Mouse (Mus musculus): ENCODE results near the gene Dlgap1. TPM values are rescaled to one million over a fixed set of nuclear protein-coding genes. Genes with fewer than 3 reads are reported as not detected.

Dlgap1 gene
- polyA plus RNA-seq, 1 experiment from 2014 or later, result 0.39 TPM

DNA sequence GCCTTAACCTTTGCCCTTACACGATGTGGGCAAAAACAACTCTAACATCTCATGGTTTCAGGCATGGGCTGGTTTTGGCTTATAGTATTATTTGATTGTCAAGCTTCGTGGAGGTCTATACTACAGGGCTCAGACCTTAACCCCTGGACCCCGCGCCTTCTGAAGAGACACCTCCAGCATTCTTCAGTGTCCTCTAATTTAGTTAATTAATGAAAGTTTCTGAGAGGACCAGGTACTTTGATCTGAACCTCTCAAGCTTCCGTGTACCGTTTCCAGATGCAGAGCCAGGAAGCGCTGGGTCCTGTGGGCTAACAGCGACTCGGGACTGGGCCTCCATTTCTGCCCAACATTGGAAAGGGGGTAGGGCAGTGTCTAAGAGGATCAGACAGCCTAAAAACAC lies 785.2 kb downstream of the Dlgap1 start:
- WGBS, result 86% methylated on average over 9 of the region's 9 CpGs
- Histone ChIP-seq H3K36me3 (ENCODE audit: control insufficient read depth, insufficient read depth) (no peaks in the 10 kb centered on the region), H3K27me3 (ENCODE audit: control insufficient read depth, insufficient read depth, low read length) (0 out of 2 replicates have a peak, but pooled peaks cover 2% of the 10 kb centered on the region), H3K4me1 (ENCODE audit: control insufficient read depth, insufficient read depth, low read length) (peaks cover 7% of the 10 kb centered on the region), H3K4me3 (ENCODE audit: low read length) (no peak overlapping the region), H3K9me3 (replicated peaks; ENCODE audit: control insufficient read depth, low read length) (no peaks in the 10 kb centered on the region), H3K4me2 (ENCODE audit: low read depth, low read length) (no peak overlapping the region), H3K27ac (ENCODE audit: low read length) (no peak overlapping the region), H3K9ac (ENCODE audit: low read length) (no peak overlapping the region)
- ATAC-seq (replicated peaks; ENCODE audit: extremely low read depth, insufficient read depth, low FRiP score), result no peak

DNA sequence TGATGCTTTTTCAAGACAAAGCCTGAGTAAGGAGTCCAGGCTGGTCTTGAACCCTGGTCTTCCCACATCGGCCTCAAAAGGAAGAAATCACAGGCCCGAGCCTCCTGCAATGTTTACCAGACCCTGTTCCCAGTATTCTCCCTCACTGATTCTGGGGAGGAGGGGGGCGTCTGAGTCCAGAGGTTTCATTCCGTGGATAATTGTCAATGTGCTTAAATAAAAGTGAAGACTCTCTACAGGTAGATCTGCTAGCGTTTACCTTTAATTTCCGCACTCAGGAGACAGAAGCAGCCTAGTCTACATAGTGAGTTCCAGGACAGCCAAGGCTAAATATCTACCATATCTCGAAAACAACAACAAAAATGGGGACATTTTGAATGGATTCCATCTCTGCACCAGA lies 785.8 kb downstream of the Dlgap1 start:
- Histone ChIP-seq H3K27me3 (ENCODE audit: control insufficient read depth, insufficient read depth, low read length) (peaks cover 4% of the 10 kb centered on the region; the same call in 1 of the 2 replicates), H3K4me1 (ENCODE audit: control insufficient read depth, insufficient read depth, low read length) (peaks cover 7% of the 10 kb centered on the region), H3K4me2 (ENCODE audit: low read depth, low read length) (peak overlapping the region; percentile 99), H3K9me3 (replicated peaks; ENCODE audit: control insufficient read depth, low read length) (no peaks in the 10 kb centered on the region), H3K27ac (ENCODE audit: low read length) (no peak overlapping the region), H3K36me3 (ENCODE audit: control insufficient read depth, insufficient read depth) (no peaks in the 10 kb centered on the region), H3K4me3 (ENCODE audit: low read length) (no peak overlapping the region), H3K9ac (ENCODE audit: low read length) (no peak overlapping the region)
- no peak for ATAC-seq (replicated peaks; ENCODE audit: extremely low read depth, insufficient read depth, low FRiP score)
- WGBS, result 50% methylated on average over 7 of the region's 7 CpGs

DNA sequence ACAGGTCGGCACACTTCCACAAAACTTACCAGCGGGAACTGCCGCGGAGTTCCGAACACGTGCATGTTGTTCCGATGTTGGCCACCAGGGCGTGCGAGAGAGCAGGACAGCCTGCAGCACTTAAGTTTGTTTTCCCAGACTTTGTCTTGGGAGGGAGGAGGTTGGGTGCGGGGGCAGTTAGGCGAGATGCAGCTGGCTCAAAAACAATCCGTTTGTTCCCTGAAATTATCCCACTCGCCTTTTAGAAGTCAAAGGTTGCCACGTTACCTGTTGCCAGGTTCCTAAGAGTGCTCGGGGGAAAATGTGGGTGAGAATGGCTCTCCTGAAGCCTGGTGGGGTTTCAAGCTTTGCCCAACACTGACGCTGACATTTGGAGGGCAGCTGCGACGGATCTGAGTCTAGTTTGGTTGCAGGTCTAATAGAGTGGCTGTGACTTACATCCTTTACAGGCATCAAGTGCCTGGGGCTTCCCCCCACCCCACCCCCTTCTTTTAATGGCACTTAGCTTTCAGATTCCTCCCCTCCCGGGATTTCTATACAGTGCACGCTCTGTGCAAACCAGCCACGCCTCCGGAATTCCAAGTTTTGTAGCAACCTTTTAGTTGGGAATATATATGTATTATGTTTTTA lies 786.3 kb downstream of the Dlgap1 start:
- peak; percentile 59; the same call in 1 of the 2 replicates for ATAC-seq (replicated peaks; ENCODE audit: extremely low read depth, insufficient read depth, low FRiP score)
- Histone ChIP-seq H3K4me3 (ENCODE audit: low read length) (peak overlapping the region; percentile 58), H3K4me2 (ENCODE audit: low read depth, low read length) (peak overlapping the region; percentile 99), H3K27ac (ENCODE audit: low read length) (peak overlapping the region; percentile 88), H3K36me3 (ENCODE audit: control insufficient read depth, insufficient read depth) (no peaks in the 10 kb centered on the region), H3K4me1 (ENCODE audit: control insufficient read depth, insufficient read depth, low read length) (peaks cover 7% of the 10 kb centered on the region), H3K9ac (ENCODE audit: low read length) (peak overlapping the region; percentile 72), H3K9me3 (replicated peaks; ENCODE audit: control insufficient read depth, low read length) (no peaks in the 10 kb centered on the region), H3K27me3 (ENCODE audit: control insufficient read depth, insufficient read depth, low read length) (peaks cover 4% of the 10 kb centered on the region; the same call in 1 of the 2 replicates)
- WGBS, result under 1% methylated on average over 22 of the region's 22 CpGs

DNA sequence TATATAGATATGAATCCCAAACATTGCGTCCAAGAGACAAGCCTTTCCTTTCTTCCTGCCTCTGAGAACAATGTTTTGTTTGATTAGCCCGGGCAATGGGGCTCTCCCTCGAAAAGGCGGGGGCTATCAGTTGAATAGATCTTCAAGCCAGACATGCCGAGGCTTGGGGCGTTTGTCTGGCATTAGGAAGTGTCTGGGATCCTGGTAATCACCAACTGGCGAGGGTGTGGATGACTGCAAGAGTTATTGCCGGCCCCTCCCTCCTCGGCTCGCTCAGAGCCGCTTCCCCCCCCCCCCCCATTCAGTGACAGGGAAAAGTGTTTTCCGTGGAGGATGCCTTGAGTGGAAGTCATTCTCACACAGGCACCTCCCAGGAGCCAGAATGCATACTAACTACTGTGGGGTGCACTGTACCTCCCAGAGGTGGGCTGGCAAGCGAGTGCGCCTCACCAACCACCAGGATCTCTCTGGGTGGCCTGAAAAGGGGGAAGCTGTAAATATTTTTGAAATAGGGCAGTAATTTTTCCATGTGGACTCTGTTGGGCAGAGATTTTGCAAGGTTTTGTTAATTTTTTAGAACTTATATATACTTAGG lies 786.9 kb downstream of the Dlgap1 start:
- no peak; the same call in 1 of the 2 replicates for ATAC-seq (replicated peaks; ENCODE audit: extremely low read depth, insufficient read depth, low FRiP score)
- peaks cover 4% of the 10 kb centered on the region; the same call in 1 of the 2 replicates for H3K27me3 ChIP-seq (ENCODE audit: control insufficient read depth, insufficient read depth, low read length)
- H3K9ac ChIP-seq (ENCODE audit: low read length), result peak overlapping the region; percentile 72
- H3K9me3 ChIP-seq (replicated peaks; ENCODE audit: control insufficient read depth, low read length), result no peaks in the 10 kb centered on the region
- H3K4me3 ChIP-seq (ENCODE audit: low read length), result peak overlapping the region; percentile 58
- no peaks in the 10 kb centered on the region for H3K36me3 ChIP-seq (ENCODE audit: control insufficient read depth, insufficient read depth)
- peak overlapping the region; percentile 88; the same call in 1 of the 2 replicates for H3K27ac ChIP-seq (ENCODE audit: low read length)
- peaks cover 3% of the 10 kb centered on the region for H3K4me1 ChIP-seq (ENCODE audit: control insufficient read depth, insufficient read depth, low read length)
- WGBS, result 8% methylated on average over 14 of the region's 14 CpGs
- peak overlapping the region; percentile 99 for H3K4me2 ChIP-seq (ENCODE audit: low read depth, low read length)

DNA sequence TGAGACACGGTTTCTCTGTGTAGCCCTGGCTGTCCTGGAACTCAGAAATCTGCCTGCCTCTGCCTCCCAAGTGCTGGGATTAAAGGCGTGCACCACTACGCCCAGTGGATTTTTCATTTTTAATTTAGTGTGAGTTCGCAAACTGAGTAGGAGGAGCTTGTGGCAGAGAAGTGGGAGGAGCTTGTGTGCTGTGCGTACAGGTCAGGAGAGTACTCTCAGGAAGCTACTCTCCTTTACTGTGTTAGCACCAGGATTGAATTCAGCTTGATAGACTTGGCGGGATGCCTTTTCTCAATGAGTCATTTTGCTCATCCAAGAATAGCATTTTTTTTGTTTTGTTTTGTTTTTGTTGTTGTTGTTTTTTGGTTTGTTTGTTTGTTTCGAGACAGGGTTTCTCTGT lies 793.1 kb downstream of the Dlgap1 start:
- 89% methylated on average over 7 of the region's 7 CpGs for WGBS
- Histone ChIP-seq H3K9me3 (replicated peaks; ENCODE audit: control insufficient read depth, low read length) (peaks cover 3% of the 10 kb centered on the region; the same call in 1 of the 2 replicates), H3K27ac (ENCODE audit: low read length) (no peak overlapping the region), H3K27me3 (ENCODE audit: control insufficient read depth, insufficient read depth, low read length) (peaks cover 2% of the 10 kb centered on the region; the same call in 1 of the 2 replicates), H3K4me1 (ENCODE audit: control insufficient read depth, insufficient read depth, low read length) (no peaks in the 10 kb centered on the region), H3K9ac (ENCODE audit: low read length) (no peak overlapping the region), H3K36me3 (ENCODE audit: control insufficient read depth, insufficient read depth) (no peaks in the 10 kb centered on the region), H3K4me2 (ENCODE audit: low read depth, low read length) (no peak overlapping the region), H3K4me3 (ENCODE audit: low read length) (no peak overlapping the region)
- no peak for ATAC-seq (replicated peaks; ENCODE audit: extremely low read depth, insufficient read depth, low FRiP score)

DNA sequence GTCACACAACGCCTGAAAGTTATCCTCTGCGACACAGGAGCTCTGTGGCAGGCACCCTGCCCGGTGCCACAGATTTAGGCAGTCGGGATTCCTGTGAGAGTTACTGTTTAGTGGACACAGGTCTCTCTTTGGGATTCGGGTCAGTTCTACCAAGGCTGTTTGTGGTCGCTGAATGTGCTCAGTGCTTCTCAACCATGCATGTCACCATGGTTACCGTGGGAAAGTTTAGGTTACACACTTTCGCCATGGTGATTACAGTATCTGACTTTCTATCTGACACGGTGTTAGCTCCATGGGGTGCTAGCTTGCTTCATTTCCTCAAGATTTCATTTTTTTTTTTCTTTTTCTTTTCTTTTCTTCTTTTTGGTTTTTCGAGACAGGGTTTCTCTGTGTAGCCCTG lies 793.8 kb downstream of the Dlgap1 start:
- ATAC-seq (replicated peaks; ENCODE audit: extremely low read depth, insufficient read depth, low FRiP score), result no peak
- no peaks in the 10 kb centered on the region for H3K4me1 ChIP-seq (ENCODE audit: control insufficient read depth, insufficient read depth, low read length)
- no peak overlapping the region for H3K4me2 ChIP-seq (ENCODE audit: low read depth, low read length)
- no peak overlapping the region for H3K27ac ChIP-seq (ENCODE audit: low read length)
- peaks cover 2% of the 10 kb centered on the region; the same call in 1 of the 2 replicates for H3K27me3 ChIP-seq (ENCODE audit: control insufficient read depth, insufficient read depth, low read length)
- no peaks in the 10 kb centered on the region for H3K36me3 ChIP-seq (ENCODE audit: control insufficient read depth, insufficient read depth)
- no peak overlapping the region for H3K4me3 ChIP-seq (ENCODE audit: low read length)
- WGBS, result 88% methylated on average over 10 of the region's 10 CpGs
- H3K9ac ChIP-seq (ENCODE audit: low read length), result no peak overlapping the region
- H3K9me3 ChIP-seq (replicated peaks; ENCODE audit: control insufficient read depth, low read length), result peaks cover 3% of the 10 kb centered on the region; the same call in 1 of the 2 replicates

DNA sequence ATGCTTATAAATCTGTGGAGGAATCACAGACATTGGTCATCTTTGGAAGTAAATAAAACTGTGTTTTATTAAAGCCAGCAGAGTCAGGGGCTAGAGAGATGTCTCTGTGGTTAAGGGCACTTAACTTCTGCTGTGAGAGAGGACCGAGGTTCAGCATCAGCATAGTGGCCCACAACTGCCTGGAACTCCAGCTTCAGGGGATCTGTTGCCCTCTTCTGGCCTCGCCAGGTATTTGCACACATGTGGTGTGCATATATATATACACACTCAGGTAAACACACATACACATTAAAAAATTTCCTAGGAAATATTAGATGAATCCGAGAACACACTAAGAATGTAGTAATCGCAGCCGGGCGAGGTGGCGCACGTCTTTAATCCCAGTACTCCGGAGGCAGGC lies 796.5 kb downstream of the Dlgap1 start:
- peaks cover 3% of the 10 kb centered on the region; the same call in 1 of the 2 replicates for H3K9me3 ChIP-seq (replicated peaks; ENCODE audit: control insufficient read depth, low read length)
- no peak for ATAC-seq (replicated peaks; ENCODE audit: extremely low read depth, insufficient read depth, low FRiP score)
- WGBS, result 94% methylated on average over 9 of the region's 9 CpGs
- no peaks in the 10 kb centered on the region for H3K27me3 ChIP-seq (ENCODE audit: control insufficient read depth, insufficient read depth, low read length)
- no peaks in the 10 kb centered on the region for H3K4me1 ChIP-seq (ENCODE audit: control insufficient read depth, insufficient read depth, low read length)
- H3K9ac ChIP-seq (ENCODE audit: low read length), result no peak overlapping the region
- no peaks in the 10 kb centered on the region for H3K36me3 ChIP-seq (ENCODE audit: control insufficient read depth, insufficient read depth)
- H3K4me2 ChIP-seq (ENCODE audit: low read depth, low read length), result no peak overlapping the region
- no peak overlapping the region for H3K27ac ChIP-seq (ENCODE audit: low read length)
- H3K4me3 ChIP-seq (ENCODE audit: low read length), result no peak overlapping the region

DNA sequence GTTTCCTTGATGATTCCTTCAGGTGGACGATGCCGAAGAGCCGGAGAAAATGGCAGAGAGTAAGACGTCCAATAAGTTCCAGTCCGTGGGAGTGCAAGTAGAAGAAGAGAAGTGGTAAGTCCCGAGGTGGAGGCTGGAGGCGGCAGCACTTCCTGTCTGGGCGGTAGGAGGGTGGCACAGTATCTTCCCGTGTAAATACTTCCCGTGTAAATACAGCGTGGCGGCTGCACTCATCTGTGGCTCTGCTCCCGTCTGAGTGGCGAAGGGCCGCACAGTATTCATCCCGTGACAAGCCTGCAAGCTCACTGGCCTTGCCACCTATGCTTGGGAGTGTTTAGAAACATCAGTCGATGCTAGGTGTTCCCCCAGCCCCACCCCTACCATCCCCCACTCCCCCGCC lies 797.1 kb downstream of the Dlgap1 start:
- H3K27me3 ChIP-seq (ENCODE audit: control insufficient read depth, insufficient read depth, low read length), result no peaks in the 10 kb centered on the region
- no peaks in the 10 kb centered on the region for H3K36me3 ChIP-seq (ENCODE audit: control insufficient read depth, insufficient read depth)
- no peak overlapping the region for H3K27ac ChIP-seq (ENCODE audit: low read length)
- no peak for ATAC-seq (replicated peaks; ENCODE audit: extremely low read depth, insufficient read depth, low FRiP score)
- no peaks in the 10 kb centered on the region for H3K4me1 ChIP-seq (ENCODE audit: control insufficient read depth, insufficient read depth, low read length)
- peaks cover 3% of the 10 kb centered on the region; the same call in 1 of the 2 replicates for H3K9me3 ChIP-seq (replicated peaks; ENCODE audit: control insufficient read depth, low read length)
- 75% methylated on average over 18 of the region's 18 CpGs for WGBS
- H3K4me2 ChIP-seq (ENCODE audit: low read depth, low read length), result no peak overlapping the region
- no peak overlapping the region for H3K4me3 ChIP-seq (ENCODE audit: low read length)
- H3K9ac ChIP-seq (ENCODE audit: low read length), result no peak overlapping the region

DNA sequence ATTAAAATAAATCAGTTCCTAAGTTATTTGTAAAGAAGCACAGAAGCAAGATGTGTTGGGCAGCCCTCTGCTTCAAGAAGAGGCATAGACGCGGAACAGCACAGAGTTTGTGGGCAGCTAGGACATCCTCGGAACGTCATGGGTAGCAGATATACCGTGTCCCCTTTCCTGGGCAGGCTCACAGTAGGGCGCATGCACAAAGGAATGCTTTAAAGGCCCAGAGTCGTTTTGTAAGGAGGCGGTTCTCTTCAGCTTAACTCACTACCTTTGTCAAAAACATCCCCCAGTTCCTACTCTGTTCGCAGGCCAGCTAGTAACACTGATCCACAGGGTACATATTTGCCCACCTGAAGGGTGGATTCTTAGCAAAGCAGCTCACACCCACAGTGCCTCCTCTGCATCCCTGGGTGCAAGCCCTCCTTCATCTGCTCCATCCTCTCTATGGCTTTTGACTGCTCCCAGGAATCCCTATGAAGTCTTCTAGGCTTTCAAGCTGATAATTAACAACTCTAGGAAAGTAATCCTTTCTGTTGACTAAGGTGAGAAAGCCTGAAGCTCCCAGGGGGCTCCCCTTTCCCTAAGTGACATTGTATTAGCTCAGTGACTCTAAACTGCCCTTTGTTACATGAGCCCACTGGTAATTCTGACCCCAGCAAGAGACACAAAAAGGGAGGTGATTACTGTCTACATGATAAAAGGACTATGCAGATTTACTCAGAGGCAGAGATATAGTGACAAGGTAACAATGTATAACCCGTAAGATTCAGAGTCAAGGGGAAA lies 803.4 kb downstream of the Dlgap1 start:
- Histone ChIP-seq H3K36me3 (ENCODE audit: control insufficient read depth, insufficient read depth) (no peaks in the 10 kb centered on the region), H3K4me2 (ENCODE audit: low read depth, low read length) (no peak overlapping the region), H3K9me3 (replicated peaks; ENCODE audit: control insufficient read depth, low read length) (no peaks in the 10 kb centered on the region), H3K4me1 (ENCODE audit: control insufficient read depth, insufficient read depth, low read length) (no peaks in the 10 kb centered on the region), H3K27me3 (ENCODE audit: control insufficient read depth, insufficient read depth, low read length) (no peaks in the 10 kb centered on the region), H3K27ac (ENCODE audit: low read length) (no peak overlapping the region), H3K9ac (ENCODE audit: low read length) (no peak overlapping the region), H3K4me3 (ENCODE audit: low read length) (no peak overlapping the region)
- ATAC-seq (replicated peaks; ENCODE audit: extremely low read depth, insufficient read depth, low FRiP score), result no peak
- WGBS, result 18% methylated on average over 10 of the region's 10 CpGs
